Mouse (Mus musculus) kidney, adult 2 months (tissue): ENCODE results near the gene Mindy2.

ENCODE experiments used
- CTCF ChIP-seq: fragments of 200-500 bp; conservative IDR thresholded peaks from 2 replicates; pipeline ENCODE4 v1.5.1; 2011; ENCODE audit warnings: low read depth, mild to moderate bottlenecking, control low read depth, low read length, moderate library complexity, mixed read lengths; ENCODE audit not compliant: insufficient read depth, insufficient read length
- POLR2A ChIP-seq: fragments of 200-500 bp; IDR thresholded peaks from one replicate; pipeline ENCODE4 v1.6.1; 2011; ENCODE audit warnings: low read depth, low read length, control low read depth

- TF ChIP-seq POLR2A = no peak
- TF ChIP-seq CTCF = no peak
Measured at GRCm38 (mm10) chr9:70695723-70696122, 38.7 kb upstream of the Mindy2 start.
